Mouse (Mus musculus): ENCODE measurements around the gene Zfp607b.

GRCm38 (mm10) chr7:27727471-27727870 is 38.3 kb downstream of the Zfp607b start:
- TF ChIP-seq CTCF (IDR thresholded peaks at IDR 0.05; ENCODE audit: low read depth, low read length), result no peak
- TF ChIP-seq GATA1 (IDR thresholded peaks at IDR 0.05; ENCODE audit: borderline replicate concordance, low read length), result no peak
- TF ChIP-seq POLR2AphosphoS5 (IDR thresholded peaks at IDR 0.05; ENCODE audit: insufficient replicate concordance, low read depth, low read length), result no peak
- TF ChIP-seq TAL1 (conservative IDR thresholded peaks at IDR 0.05; ENCODE audit: low read depth, low read length), result no peak
